Mouse (Mus musculus): ENCODE measurements around the gene Stk39.

The Stk39 gene

DNA sequence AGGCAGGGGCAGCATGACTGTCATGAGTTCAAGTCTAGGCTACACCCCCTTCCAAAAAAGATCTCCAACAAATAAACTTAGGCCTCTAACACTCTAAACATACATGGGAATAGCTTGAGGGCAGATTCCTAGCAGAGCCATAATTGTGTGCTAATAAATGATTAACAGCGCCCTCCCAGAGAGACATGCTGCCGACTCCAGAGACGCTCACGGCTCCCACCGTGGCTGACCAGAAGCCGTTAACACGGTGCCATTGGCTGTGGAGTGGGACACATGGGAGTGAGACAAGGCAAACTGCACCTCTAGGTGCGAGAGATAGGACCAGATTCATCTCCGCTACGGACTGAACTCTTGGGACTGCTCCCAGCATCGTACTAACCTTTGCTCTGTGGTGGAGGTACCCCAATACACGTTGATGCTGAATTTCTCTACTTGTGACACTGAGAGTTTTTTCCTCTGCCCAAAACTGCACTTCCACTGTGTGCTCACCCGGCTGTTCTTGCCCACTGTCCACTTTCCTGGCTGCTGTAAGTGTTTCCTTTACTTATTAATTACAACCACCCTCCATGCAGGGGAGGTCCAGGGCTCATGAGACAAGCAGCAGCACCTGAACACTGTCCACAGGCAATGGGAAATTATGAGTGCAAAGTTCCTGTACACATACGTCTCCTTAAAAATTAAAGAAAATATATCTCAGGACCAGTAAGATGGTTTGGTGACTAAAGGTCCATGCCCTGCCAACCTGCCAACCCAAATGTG lies 84.1 kb downstream of the Stk39 start:
- in situ Hi-C loops (cut with MboI, MseI): no loop called here

DNA sequence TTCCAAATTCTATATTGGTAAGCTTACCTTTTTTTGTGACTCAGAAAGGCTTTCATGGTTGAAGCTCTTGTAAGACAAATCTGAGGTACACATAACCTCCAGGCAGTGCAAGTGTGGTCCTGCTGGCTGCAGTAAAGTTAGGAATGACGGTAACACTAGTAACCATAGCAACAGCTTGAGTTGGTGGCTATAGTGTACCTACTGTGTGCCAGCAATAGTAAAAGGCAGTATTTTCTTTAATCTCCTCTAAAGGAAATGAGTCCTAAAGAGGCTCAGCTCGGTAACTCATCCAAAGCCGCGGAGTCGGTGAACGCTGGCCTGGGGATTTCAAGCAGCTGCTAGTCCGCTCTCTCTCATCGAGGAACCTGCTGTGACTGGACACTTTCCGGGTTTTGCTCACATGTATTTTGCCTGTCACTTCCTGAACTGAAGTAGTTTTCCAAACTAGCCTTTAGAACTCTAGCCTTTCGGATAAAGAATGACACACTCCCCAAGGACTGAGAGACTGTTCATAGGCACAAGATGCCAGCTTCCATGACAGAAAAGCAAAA lies 85.7 kb downstream of the Stk39 start:
- in situ Hi-C loops (cut with MboI, MseI): no loop called here

DNA sequence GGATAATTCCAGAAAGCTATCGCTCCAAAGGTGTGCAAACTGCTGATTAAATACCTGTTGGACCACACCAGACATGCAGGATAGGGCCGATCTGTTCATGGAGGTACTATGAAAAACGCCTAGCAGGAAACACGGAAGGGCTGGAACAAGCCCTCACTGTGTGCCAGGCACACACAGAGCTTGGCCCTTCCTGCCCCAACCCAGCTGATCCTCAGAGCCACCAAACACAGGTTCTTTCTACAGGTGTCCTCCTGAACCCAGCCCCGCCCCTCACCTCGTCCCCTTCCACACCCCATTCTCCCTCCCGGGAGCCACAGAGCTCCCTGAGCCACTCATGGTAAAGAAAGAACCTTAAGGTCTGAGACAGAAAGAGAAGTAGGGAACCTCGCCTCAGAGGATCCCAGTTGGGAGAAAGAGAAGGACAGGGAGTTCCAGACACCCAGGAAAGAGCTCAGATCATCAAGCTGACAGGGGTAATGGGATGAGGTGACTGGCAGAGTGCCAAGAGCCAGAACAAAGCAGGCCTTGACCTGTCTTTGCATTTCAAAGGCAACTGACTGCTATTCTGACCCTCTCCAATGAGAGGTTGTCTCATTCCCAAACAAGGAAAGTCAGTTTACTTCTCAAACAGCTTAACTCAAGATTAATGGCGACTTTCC lies 86.3 kb downstream of the Stk39 start:
- in situ Hi-C loops (cut with MboI, MseI): no loop called here

DNA sequence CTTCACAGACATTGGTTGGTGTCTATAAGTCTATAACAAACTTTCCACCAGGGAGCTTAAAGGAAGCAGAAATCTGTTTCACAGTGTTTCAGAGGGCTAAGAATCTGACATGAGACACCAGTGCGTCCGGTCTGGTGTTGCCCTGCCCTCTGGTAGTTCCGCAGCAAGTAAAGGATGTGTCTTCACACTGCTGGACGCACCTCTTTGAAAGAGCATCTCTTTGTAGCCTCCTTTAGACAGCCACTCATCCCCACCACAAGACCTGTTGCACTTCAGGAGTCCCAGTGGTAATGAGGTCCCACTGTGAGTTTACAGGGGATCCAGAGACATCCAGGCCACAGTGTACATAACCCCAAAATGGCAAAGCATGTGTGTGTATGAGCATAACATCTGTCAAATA lies 88.1 kb downstream of the Stk39 start:
- in situ Hi-C loops (cut with MboI, MseI): loop anchor here in 1 of 2 experiments (5.0 kb wide), 1 partner anchor 83 kb away; no protein-coding TSS in a partner anchor

DNA sequence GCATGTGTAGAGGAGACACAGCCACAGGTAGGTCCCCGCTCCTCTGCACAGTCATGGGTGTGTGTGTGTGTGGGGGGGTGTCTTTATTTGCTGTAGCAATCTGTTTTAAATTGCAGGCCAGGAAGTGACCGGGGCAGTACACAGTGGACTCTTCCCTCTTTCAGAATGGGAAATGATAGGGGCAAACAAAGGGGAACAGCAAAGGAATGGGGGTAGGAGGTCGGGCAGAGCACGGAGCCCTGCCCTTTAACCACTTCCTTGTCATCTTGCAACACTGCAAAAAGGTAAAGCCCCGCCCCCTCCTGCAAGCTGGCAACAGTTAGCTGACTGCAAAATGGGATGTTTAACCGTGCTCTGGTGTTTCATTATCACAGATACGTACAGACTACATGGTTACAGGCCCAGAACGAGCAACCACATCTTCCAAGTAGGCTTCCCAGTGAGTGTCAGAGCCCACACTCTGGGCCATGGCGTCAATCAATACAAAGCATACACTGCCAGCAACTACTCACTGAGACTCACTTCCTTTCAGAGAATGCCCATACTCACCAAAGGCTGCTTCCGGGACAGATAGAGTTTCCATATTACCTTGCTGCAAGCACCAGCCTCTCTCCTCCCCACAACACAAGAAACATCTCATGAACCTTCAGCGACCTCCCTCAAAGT lies 89.5 kb downstream of the Stk39 start:
- in situ Hi-C loops (cut with MboI, MseI): loop anchor here in 1 of 2 experiments (5.0 kb wide), 1 partner anchor 85 kb away; no protein-coding TSS in a partner anchor

DNA sequence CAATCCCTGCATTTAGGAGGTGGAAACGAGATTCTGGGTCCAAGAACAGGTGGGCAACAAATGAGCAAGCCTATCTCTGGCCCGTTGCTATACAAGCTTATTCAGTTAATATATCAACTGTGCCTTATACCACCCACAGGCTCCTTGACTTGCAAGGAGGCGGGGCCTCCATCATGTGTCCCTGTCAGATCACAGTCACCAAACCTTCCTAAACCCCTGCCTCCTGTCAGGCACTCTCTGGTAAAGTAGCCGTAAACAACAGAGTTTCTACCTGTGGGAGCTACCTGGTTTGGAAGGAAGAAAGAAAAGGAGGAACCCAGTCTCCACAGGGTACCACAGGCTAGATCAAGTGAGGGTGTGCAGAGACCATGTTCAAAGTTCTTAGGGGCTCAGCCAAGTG lies 90.2 kb downstream of the Stk39 start:
- in situ Hi-C loops (cut with MboI, MseI): loop anchor here in 1 of 2 experiments (5.0 kb wide), 1 partner anchor 85 kb away; no protein-coding TSS in a partner anchor

DNA sequence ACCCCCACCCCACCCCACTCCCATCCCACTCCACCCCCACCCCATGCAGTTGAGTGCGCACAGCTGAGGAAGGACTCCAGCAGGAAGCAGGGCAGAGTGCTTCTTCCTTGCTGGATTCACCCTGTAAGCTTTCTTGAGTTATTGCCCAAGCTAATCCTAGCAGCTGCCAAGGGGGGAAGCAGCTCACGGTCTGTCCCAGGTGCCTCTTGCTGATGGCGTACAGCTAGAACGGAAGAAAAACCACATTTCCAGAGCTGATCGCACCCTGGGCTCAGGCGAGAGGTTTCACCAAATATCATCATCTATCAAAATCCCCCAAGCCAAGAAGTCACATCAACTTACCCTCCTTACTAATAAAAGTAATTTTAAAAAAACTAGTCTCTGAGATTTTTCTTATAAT lies 90.9 kb downstream of the Stk39 start:
- in situ Hi-C loops (cut with MboI, MseI): loop anchor here in 1 of 2 experiments (5.0 kb wide), 1 partner anchor 86 kb away; no protein-coding TSS in a partner anchor

DNA sequence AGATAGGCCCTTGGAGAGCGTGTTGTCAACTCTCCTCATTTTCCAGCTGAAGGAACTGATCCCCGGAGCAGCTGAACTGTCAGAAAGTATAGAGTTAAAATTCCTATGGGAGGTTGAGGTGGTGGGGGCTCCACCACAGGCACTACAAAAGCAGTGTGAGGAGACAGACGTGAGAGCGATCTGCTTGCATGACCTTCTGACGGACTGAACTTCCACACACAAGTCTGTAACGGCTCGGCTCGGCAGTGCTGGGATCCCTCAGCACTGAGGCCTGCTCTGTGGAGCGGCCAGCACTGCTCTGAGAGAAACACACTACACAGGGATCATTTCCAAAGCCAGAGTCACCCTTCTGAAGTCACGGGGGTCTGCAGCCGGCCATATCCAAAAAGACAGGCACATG lies 92.4 kb downstream of the Stk39 start:
- in situ Hi-C loops (cut with MboI, MseI): loop anchor here in 1 of 2 experiments (5.0 kb wide), 1 partner anchor 88 kb away; no protein-coding TSS in a partner anchor

DNA sequence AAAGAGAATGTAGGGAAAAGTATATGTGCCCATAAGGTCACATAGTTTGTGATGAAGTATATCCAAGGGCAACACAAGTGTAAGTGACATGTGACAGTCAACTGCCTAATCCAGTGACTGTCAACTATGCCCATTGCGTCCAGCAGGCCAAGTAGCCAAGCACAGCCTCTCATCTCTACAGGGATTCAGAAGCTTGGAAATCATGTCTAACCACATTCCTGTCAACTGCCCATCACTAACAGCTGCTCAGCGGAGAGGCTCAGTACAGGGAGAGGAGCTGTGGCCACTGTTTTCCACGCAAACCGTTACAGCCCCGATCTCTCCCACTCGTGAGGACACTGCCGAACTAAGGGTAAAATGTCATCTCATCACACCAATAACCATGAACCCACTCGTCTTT lies 93.7 kb downstream of the Stk39 start:
- in situ Hi-C loops (cut with MboI, MseI): no loop called here

DNA sequence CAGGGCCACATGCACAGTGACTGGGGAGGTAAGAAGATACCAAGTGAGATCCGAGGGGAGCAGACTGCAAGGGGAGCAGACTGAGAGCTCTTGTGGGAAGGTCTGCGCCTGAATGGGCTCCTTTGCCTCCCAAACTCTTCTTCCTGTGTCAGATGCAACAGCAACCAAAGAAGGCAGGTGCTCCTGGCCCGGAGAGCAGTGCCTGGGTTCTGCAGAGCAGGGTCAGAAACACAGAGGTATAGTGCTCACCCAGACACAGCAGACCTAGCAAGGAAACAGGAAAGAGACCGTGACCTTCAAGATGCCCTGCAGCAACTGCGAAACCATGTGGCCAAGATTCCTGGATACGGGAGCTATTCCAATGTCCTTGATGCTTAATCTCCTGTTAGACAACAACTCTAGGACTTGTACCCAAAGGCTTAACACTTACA lies 94.8 kb downstream of the Stk39 start:
- in situ Hi-C loops (cut with MboI, MseI): no loop called here

DNA sequence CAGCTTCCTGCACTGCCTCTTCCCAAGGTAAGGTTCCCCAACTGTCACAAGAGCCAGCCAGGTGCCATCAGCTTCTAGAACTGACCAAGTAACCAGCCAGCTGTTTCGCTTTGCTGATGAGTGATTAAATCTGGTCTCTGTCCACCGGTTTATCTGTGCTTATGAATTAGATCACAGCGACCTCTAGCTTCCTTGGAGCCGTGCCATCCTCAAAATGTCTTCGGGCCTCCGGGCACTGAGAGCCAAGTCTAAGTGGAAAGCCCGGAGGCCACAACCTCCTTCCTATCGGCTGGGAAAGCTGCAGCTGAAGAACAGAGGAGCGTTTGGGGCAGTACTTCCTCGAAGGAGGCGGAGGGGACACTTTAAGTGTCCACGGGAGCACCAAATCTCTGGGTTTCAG lies 95.4 kb downstream of the Stk39 start:
- in situ Hi-C loops (cut with MboI, MseI): no loop called here

DNA sequence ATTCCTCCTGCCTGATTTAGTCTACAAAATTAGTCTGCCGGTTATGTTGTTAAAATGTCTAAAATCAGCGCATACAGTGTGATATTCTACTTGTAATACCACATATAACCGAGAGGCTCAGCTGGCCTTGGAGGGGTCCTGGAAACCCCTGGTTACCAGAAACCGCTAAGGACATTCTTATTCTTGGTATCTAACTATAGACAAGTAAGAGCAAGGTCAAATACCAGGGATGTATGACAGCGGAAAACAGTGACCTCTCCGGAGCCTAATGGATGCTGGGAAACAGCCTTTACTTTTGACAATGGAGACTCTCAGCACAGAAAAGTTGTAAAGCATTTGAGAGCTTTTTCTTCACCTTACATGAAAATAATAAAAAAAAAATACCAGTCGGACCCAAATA lies 97.9 kb downstream of the Stk39 start:
- in situ Hi-C loops (cut with MboI, MseI): no loop called here

DNA sequence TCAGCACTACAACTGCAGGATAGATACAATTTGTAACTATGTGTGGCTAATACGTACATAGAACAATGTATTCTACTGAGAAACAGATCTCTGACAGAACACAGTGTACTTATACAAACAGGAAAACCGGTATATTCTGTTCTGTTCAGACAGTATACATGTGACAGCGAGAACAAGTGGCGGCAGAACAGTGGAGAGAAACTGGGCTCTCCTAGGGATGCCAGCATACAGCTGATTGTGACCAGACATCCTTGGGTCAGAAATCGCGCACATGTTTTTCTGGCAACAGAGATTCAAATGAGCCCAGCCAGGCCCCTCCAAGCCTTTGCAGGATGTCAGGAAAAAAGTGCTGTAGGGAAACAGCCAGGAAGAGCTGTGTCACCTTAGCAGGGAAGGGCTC lies 100.2 kb downstream of the Stk39 start:
- in situ Hi-C loops (cut with MboI, MseI): no loop called here

DNA sequence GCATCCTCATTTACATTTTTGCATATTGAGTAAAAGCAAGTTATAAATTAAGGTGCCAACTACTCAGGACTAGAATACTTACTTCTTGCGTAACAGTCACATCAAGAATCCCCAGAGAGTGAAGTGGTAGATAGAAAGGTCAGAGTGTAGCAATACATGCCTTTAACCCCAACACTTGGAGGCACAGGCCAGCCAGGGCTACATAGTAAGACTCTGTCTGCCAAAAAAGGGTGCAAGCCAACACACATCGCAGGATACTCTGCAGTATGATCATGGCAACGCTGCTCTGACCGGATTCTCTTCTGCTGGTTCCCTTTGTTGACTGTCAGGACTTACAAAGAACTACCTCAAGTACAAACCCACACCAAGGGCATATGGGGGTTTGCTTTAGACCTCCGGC lies 101.7 kb downstream of the Stk39 start:
- in situ Hi-C loops (cut with MboI, MseI): no loop called here

DNA sequence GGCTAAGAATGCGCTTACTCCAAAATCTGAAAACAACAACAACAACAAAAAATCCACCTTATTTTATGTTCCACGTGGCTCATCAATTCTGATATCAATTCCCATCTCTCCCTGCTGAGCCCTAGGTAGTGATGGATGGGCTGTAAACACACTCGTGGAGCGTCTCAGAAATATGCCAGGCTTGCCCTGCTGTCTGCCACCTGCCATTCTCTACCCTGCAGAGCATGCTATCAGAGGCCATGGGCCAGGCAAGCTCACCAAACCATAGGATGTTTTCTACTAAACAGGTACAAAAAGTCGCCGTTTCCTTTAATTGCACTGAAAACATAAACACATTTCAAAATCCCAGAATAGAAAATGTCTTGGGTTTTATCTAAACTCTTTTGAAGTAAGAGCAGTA lies 103.0 kb downstream of the Stk39 start:
- in situ Hi-C loops (cut with MboI, MseI): no loop called here

DNA sequence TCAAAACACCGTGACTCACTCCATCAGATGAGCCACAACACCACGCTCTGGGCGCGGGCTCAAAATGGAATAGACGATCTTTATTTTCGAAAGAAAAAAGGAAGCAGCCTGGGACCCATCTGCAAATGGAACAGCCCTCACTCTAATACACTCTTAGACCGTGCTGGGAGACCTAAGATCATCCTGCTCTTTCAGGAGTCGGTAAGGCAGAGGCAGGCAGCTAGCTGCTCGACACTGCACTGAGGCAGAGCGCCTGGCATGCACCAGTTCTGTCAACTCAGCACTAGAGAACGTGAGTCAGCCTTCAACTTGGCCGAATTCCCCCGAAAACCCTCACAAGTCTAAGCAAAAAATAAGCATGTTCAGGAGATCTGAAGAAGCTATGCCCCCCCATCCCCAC lies 104.1 kb downstream of the Stk39 start:
- in situ Hi-C loops (cut with MboI, MseI): no loop called here

DNA sequence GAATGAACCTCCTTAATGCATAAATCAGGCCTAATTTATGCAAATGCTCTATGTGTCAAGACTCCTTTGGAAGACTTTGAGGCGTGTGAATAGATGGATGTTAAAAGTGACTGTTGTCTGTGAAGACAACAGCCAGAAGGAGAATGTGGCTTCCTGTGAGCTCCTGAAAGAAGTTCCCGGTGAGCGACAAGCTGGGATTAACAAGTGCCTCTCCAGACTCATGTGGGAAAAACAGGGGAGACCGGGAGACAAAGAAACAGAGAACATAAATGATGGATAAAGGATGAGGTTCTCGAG lies 105.2 kb downstream of the Stk39 start:
- in situ Hi-C loops (cut with MboI, MseI): no loop called here

DNA sequence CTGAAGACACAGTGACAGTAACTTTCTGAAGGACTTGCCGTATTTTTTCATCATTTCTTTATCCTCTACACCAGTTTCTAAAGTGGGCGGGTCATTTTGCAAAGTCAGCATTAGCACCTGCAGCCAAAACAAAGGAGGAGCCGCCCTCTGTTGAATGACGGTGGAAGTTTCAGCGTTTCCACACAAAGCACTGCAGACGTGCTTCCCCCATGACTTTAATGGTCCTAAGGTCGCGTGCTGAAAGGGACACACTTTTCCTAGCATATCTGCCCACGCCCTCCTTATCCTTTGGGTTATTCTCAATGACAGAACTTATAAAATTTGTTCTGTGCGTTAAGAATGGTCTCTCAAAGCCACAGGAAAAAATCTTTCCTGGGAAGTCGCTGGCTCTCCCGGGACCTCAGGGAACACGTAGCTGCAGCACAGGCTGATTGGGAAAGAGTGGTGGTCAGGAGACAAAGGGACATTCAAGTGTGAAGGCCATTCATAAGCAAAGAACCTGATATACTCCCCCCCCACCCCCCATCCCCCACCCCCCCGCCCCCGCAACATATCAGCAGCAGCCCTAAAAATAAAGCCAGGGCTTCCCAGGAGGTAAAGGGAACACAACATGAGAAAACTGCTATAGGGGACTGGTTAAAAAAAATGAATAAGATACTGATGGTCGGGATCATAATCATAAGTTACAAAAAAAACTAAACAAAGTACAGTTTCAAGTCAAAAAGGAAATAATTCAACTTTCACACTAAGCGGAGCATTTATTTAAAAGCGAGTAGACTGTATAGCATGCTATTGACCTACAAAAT lies 105.8 kb downstream of the Stk39 start:
- in situ Hi-C loops (cut with MboI, MseI): no loop called here

DNA sequence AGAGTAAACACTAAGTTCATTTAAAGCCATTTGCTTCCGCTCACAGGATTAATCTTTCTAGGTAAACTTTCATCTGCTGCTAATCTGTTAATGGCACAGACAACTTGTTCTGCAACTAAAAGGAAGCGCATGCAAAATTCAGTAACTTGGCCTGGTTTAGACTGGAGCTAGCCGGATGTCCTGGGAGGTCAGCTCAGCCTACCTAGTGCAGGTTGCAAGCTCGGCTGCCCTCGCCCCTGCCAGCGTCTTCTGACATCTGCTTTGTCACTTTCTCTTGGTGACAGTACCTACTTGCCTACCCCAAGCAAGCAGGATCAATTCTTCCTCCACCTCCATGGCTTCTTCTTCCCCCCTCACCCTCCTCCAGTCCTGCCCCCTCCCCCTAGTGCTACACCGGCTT lies 106.6 kb downstream of the Stk39 start:
- in situ Hi-C loops (cut with MboI, MseI): no loop called here

DNA sequence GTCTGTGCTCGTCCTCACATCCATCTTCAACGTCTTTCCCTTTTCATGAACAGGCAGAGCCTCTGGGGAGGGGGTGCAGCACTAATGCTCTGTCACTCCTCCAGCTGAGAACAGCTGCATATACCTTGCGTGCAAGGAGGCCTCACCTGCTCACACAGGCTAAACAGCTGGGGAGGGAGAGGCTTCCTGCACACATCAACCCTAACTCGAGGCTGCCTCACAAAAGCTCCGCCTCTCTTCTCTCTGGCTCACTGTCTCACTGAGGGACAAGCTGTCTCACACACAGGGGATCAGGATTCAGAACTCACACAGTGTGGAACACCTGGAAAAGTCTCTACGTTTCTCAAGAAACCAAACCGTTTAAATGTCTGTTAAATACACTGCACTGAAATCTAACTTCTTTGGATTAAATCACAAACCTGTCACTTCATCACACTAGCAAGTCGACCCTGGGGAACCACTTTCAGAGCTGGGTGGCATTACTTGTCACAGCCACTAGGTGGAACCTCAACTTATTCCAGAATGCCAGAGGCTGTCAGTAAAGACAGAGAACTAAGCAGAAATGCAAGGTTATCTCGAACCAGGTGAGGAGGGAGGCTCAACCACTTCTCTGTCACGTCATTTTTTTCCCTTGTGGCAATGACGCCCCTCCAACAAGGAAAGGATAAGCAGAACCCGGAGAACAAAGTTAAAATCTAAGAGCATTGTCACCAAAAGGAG lies 107.7 kb downstream of the Stk39 start:
- in situ Hi-C loops (cut with MboI, MseI): loop anchor here in 1 of 2 experiments (5.0 kb wide), 1 partner anchor 108 kb away; the partner anchor contains the start of gene Stk39

DNA sequence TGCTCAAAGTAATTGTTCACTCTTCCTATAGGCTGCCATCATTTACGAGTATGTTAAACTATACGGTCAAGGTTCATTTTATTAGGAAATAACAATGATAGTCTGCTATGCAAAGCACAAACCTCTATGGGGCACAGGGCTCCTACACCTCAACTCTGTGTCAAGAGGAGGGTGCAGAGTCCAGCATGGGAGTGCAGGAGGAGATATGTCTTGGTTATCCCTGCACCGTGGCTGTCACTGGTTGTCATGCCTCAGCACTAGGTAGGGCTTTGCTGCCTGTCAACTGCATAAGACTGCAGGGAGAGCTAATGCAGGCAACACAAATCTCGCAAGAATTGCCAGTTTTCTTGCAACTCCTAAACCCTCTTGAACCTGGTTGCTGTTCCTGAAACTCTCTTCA lies 108.9 kb downstream of the Stk39 start:
- in situ Hi-C loops (cut with MboI, MseI): loop anchor here in 1 of 2 experiments (5.0 kb wide), 1 partner anchor 109 kb away; the partner anchor contains the start of gene Stk39

Measured in T-helper 17 cell (primary cell).